21 mouse cellular contexts compared by ENCODE assay signal in the genomic region with DNA sequence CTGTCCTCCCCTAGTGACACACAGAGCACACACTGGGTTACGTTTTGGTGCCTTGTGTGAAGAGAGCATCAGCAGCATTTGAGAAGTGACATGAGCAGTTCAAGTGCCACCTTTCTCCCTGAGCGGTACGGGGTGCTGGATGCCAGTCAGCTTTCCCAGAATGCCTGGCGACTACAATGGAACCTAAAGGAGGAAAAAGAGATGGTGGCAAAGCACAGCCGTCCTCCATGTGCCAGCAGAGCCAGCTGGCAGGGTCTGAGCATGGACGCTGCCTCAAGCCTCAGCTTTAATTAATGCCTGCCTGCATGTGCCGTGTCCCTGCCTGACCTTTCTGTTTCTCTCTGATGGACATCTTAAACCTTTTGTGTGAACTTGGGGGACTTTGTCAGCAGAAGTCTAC. TPM values are rescaled to one million over a fixed set of nuclear protein-coding genes. Genes with fewer than 3 reads are reported as not detected.
DNase-seq lines count a peak whose midpoint lies in the region; TF ChIP-seq lines count a peak whose summit lies in the region.
"Had no signal": no experiment of that assay in that cellular context is flagged by ENCODE, and none has a peak within 500 bp of the region (broad histone marks: within the 10 kb centered on the region; RNA-seq: fewer than 3 reads in every experiment).

No protein-coding gene starts in this region.

- no peak overlapping the region for H3K4me3 ChIP-seq in cerebellum, adult 2 months (replicated peaks; ENCODE audit: insufficient read depth, low read depth, low read length)
- H3K4me3 ChIP-seq: embryonic facial prominence, embryonic 15.5 days; erythroblast, embryonic 14.5 days; forebrain, embryonic 10.5 days; gastrocnemius, adult 2 months; heart, embryonic 13.5 days; hindbrain, embryonic 15.5 days had no signal

- 7% methylated on average over 7 of the region's 7 CpGs for WGBS in cerebellum, adult 2 months

- H3K4me1 ChIP-seq in cerebellum, adult 2 months (ENCODE audit: control insufficient read depth, insufficient read depth, low read length), result peaks cover 18% of the 10 kb centered on the region
- H3K4me1 ChIP-seq: embryonic facial prominence, embryonic 15.5 days; forebrain, embryonic 10.5 days; heart, embryonic 13.5 days; hindbrain, embryonic 15.5 days had no signal

- TF ChIP-seq POLR2A in brain, embryonic 14.5 days (IDR thresholded peaks at IDR 0.05; ENCODE audit: borderline replicate concordance, extremely low read depth, insufficient read depth, insufficient read length, poor library complexity, severe bottlenecking), result no peak
- no peak for TF ChIP-seq POLR2A in cerebellum, adult 2 months (IDR thresholded peaks at IDR 0.05; ENCODE audit: borderline replicate concordance, insufficient read depth, low read length)

- no peaks in the 10 kb centered on the region for H3K27me3 ChIP-seq in cerebellum, adult 2 months (ENCODE audit: control insufficient read depth, insufficient read depth, low read length)
- H3K27me3 ChIP-seq: embryonic facial prominence, embryonic 15.5 days; hindbrain, embryonic 15.5 days had no signal

- no peak for TF ChIP-seq CTCF in brain, embryonic 14.5 days (IDR thresholded peaks at IDR 0.05; ENCODE audit: borderline replicate concordance, extremely low read depth, insufficient read depth, insufficient read length)
- no peak for TF ChIP-seq CTCF in cerebellum, adult 2 months (IDR thresholded peaks at IDR 0.05; ENCODE audit: borderline replicate concordance, insufficient read depth, low read depth, low read length)

- peak; percentile 78 for DNase-seq in brain, adult 2 months (ENCODE audit: low read depth, low spot score)
- DNase-seq in brain, embryonic 14.5 days (ENCODE audit: low read depth), result peak; percentile 12
- peak; percentile 49 to 70 for DNase-seq in cerebellum, adult 2 months
- DNase-seq in cerebellum, postnatal 14 days, result peak; percentile 70 to 77
- DNase-seq in lung, postnatal 4 days, result no peak
- DNase-seq in layer of hippocampus, adult 8-10 months (ENCODE audit: low spot score in 2 of 2), result no peak
- no peak for DNase-seq in liver
- DNase-seq: adrenal gland, adult 2 months; adrenal gland, postnatal 25 days; embryo, embryonic 11 days; gastrocnemius, adult 2 months; gastrocnemius, postnatal 36 days; heart, adult 11 months; heart, postnatal 36 days had no signal

- H3K27ac ChIP-seq in cerebellum, adult 2 months (ENCODE audit: insufficient read depth, low read length), result peak overlapping the region; percentile 43; the same call in 1 of the 2 replicates
- H3K27ac ChIP-seq: embryonic facial prominence, embryonic 15.5 days; forebrain, embryonic 10.5 days; gastrocnemius, adult 2 months; heart, embryonic 13.5 days; hindbrain, embryonic 15.5 days had no signal

RNA-seq across cellular contexts. Expression of a gene that starts 15.3 kb away (rescaled TPM):
- 6.2 and 9.9 TPM in 2 replicates for polyA plus RNA-seq in brain, embryonic 14.5 days (2012; rRNA removed)
- polyA plus RNA-seq in cerebellum, adult 2 months (2012; rRNA removed), result 47.6 and 49.0 TPM in 2 replicates
- 10 to 100 TPM; 51.6 to 59.5 (median 52.6) TPM for total RNA-seq in layer of hippocampus, adult 8-10 months (2022)
- total RNA-seq: common myeloid progenitor, adult 5-6 weeks; gastrocnemius, postnatal 36 days had no signal
- polyA plus RNA-seq: erythroblast, embryonic 14.5 days; heart, embryonic 13.5 days; heart, postnatal 0 days had no signal

RNA-seq across cellular contexts. Expression of a gene that starts 46.5 kb away (rescaled TPM):
- polyA plus RNA-seq in brain, embryonic 14.5 days (2012; rRNA removed), result 35.1 and 35.5 TPM in 2 replicates
- polyA plus RNA-seq in cerebellum, adult 2 months (2012; rRNA removed), result 96.6 and 101 TPM in 2 replicates
- 100 to 1,000 TPM; 112 to 124 (median 117) TPM for total RNA-seq in layer of hippocampus, adult 8-10 months (2022)

Comparison
In these comparisons a context has a peak if more than half of its experiments do, and no peak if none do; other contexts are left out.
1. DNase-seq: peak in brain, adult 2 months (single experiment), brain, embryonic 14.5 days (single experiment), cerebellum, adult 2 months (2 of 2) and cerebellum, postnatal 14 days (2 of 2); none in lung, postnatal 4 days (0 of 2), layer of hippocampus, adult 8-10 months (0 of 2) and liver (single experiment).